Mouse (Mus musculus) olfactory bulb, adult 2 months (tissue): ENCODE measurements around the gene Col4a4.

ENCODE experiments used
- CTCF ChIP-seq: fragments of 200-500 bp; IDR thresholded peaks from 2 replicates; pipeline ENCODE4 v1.5.1; 2012; ENCODE audit warnings: low read depth, mild to moderate bottlenecking, low read length, moderate library complexity; ENCODE audit not compliant: insufficient read depth
- POLR2A ChIP-seq: fragments of 200-500 bp; IDR thresholded peaks from 2 replicates; pipeline ENCODE4 v1.6.1; 2012; ENCODE audit warnings: mild to moderate bottlenecking, low read depth, low read length, moderate library complexity; ENCODE audit not compliant: insufficient read depth

- no peak for TF ChIP-seq CTCF
- TF ChIP-seq POLR2A, result no peak
Observed at GRCm38 (mm10) chr1:82411521-82411920, 175.1 kb downstream of the Col4a4 start.
